Mouse (Mus musculus): ENCODE results near the gene 2310061I04Rik. TPM values are rescaled to one million over a fixed set of nuclear protein-coding genes. Genes with fewer than 3 reads are reported as not detected.

The 2310061I04Rik gene
- polyA plus RNA-seq, 1 experiment from 2014 or later = 15.6 TPM

DNA sequence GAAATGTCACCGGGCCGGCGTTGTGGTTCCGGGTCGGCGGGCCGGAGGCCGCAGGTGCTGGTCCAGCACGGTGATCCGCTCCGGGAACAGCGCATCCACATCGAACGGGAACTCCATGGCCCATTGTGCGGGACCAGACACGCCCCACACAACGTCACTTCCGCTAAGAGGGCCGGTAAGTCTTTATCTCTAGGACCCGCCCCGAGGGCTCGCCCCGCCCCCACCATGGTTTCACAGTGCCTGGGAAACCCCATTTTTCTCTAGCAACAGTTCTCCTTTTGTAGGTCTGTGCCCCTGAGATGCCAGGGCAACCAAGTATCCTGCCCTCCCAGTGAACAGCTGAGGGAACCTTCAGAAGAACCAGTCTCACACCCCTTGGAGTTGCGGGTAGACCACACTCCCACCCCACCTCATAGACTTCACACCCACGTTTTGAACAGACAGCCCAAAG lies 12.7 kb upstream of the 2310061I04Rik start, which contains the start of gene Atat1:
Gene Atat1 (minus strand): TSS at position 157 of the 451 bp plus-strand sequence.
- Histone ChIP-seq H3K36me3 (replicated peaks; ENCODE audit: insufficient read depth, low read length) (peaks cover 29% of the 10 kb centered on the region), H3K27me3 (ENCODE audit: insufficient read depth, low read length) (no peaks in the 10 kb centered on the region), H3K9ac (replicated peaks) (peak within 1 kb of the TSS; percentile 46), H3K27ac (ENCODE audit: low read depth) (peak within 1 kb of the TSS; percentile 84), H3K4me3 (ENCODE audit: low read depth, low read length) (peak within 1 kb of the TSS; percentile 62), H3K4me2 (ENCODE audit: low read depth, low read length) (peak within 1 kb of the TSS; percentile 72), H3K4me1 (ENCODE audit: insufficient read depth) (peaks cover 9% of the 10 kb centered on the region), H3K9me3 (ENCODE audit: low read length) (no peaks in the 10 kb centered on the region)
- WGBS (ENCODE audit: insufficient replicate concordance) = 2% methylated on average over 25 of the region's 25 CpGs
- DNase-seq (peak; percentile 99), ATAC-seq (peak; percentile 92)
- TF ChIP-seq EP300 (IDR thresholded peaks at IDR 0.05; ENCODE audit: low read depth) (no peak), CTCF (IDR thresholded peaks at IDR 0.05; ENCODE audit: low read depth) (no peak)

DNA sequence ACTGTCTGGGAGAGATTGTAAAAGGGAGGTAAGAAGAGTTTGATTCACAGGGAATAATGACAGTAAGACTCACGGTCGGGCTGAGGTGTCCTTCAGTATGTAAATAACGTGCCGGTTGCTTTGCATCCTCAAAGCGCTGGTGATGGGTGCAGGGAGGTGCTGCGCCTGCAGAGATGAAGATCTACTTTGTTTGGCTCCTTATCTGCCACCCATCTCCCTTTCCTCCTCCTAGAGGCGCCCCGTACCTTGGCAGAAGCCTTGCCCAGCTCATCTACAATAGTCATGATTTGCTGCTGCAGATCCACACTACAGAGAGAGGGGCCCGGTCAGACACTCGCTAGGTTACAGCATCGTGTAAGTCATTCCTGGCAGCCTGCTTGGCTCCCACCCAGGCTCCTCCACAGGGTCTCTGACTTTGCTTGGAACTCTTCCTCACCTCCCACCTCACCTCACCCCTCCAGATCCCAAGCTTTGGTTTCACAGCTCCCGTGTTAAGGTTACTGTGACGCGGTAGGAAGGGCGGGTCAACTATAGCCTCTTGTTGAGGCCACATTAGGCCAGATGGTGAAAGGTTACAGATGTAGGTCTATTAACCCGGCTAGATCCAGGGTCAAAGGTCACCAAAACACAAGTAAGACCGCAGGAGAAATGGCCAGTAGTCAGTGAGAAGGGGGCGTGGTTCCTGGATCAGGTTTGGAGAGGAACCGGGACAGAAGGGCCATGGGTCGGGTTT lies 12.1 kb upstream of the 2310061I04Rik start:
- Histone ChIP-seq H3K27ac (ENCODE audit: low read depth) (peak overlapping the region; percentile 84), H3K27me3 (ENCODE audit: insufficient read depth, low read length) (no peaks in the 10 kb centered on the region), H3K4me3 (ENCODE audit: low read depth, low read length) (peak overlapping the region; percentile 62), H3K4me2 (ENCODE audit: low read depth, low read length) (peak overlapping the region; percentile 72), H3K36me3 (replicated peaks; ENCODE audit: insufficient read depth, low read length) (peaks cover 28% of the 10 kb centered on the region), H3K4me1 (ENCODE audit: insufficient read depth) (peaks cover 9% of the 10 kb centered on the region), H3K9ac (replicated peaks) (peak overlapping the region; percentile 46), H3K9me3 (ENCODE audit: low read length) (no peaks in the 10 kb centered on the region)
- 22% methylated on average over 20 of the region's 20 CpGs for WGBS (ENCODE audit: insufficient replicate concordance)
- TF ChIP-seq CTCF (IDR thresholded peaks at IDR 0.05; ENCODE audit: low read depth) = no peak
- no peak; the same call in 1 of the 2 replicates for TF ChIP-seq EP300 (IDR thresholded peaks at IDR 0.05; ENCODE audit: low read depth)
- ATAC-seq = peak; percentile 83
- no peak for DNase-seq

DNA sequence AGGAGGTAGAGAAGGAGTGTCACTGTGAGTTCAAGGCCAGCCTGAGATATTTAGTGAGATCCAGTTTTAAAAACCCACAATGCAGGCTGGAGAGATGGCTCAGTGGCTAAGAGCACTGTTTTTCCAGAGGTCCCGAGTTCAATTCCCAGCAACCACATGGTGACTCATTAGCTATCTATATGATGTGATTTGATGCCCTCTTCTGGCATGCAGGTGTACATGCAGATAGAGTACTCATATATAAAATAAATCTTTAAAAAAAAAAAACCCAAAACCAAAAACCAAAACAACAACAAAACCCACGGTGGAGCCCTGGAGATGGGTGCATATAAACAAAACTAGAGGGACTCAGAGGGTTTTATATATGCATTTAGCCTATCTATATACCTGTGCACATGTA lies 10.4 kb upstream of the 2310061I04Rik start:
- TF ChIP-seq CTCF (IDR thresholded peaks at IDR 0.05; ENCODE audit: low read depth) = peak; percentile 50
- no peak for TF ChIP-seq EP300 (IDR thresholded peaks at IDR 0.05; ENCODE audit: low read depth)
- Histone ChIP-seq H3K36me3 (replicated peaks; ENCODE audit: insufficient read depth, low read length) (peaks cover 16% of the 10 kb centered on the region), H3K4me2 (ENCODE audit: low read depth, low read length) (no peak overlapping the region), H3K27me3 (ENCODE audit: insufficient read depth, low read length) (no peaks in the 10 kb centered on the region), H3K27ac (ENCODE audit: low read depth) (no peak overlapping the region), H3K9me3 (ENCODE audit: low read length) (no peaks in the 10 kb centered on the region), H3K4me1 (ENCODE audit: insufficient read depth) (peaks cover 9% of the 10 kb centered on the region), H3K9ac (replicated peaks) (no peak overlapping the region), H3K4me3 (ENCODE audit: low read depth, low read length) (no peak overlapping the region)
- WGBS (ENCODE audit: insufficient replicate concordance) = 53% methylated on average over 2 of the region's 2 CpGs
- DNase-seq (no peak), ATAC-seq (no peak)

DNA sequence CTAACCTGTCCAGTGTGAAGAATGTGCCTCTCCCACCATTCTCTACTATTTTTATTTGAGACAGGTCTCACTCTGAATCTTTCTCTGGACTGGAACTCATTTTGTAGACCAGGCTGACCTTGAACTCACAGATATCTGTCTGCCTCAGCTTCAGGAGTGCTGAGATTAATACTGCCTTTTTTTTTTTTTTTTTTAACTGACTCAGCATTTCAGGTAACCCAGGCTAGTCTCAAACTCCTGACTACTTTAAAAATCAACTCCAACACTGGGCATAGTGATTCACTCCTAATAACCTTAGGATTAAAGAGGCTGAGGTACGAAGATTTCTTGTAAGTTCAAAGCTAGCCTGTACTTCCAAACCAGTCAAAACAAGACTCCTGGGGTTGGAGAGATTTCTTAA lies 8.4 kb upstream of the 2310061I04Rik start:
- TF ChIP-seq EP300 (IDR thresholded peaks at IDR 0.05; ENCODE audit: low read depth) (no peak), CTCF (IDR thresholded peaks at IDR 0.05; ENCODE audit: low read depth) (no peak)
- ATAC-seq (no peak), DNase-seq (no peak)
- Histone ChIP-seq H3K27me3 (ENCODE audit: insufficient read depth, low read length) (no peaks in the 10 kb centered on the region), H3K4me2 (ENCODE audit: low read depth, low read length) (no peak overlapping the region), H3K4me3 (ENCODE audit: low read depth, low read length) (no peak overlapping the region), H3K9ac (replicated peaks) (no peak overlapping the region), H3K36me3 (replicated peaks; ENCODE audit: insufficient read depth, low read length) (peaks cover 4% of the 10 kb centered on the region), H3K4me1 (ENCODE audit: insufficient read depth) (peaks cover 9% of the 10 kb centered on the region), H3K9me3 (ENCODE audit: low read length) (no peaks in the 10 kb centered on the region), H3K27ac (ENCODE audit: low read depth) (no peak overlapping the region)
- 86% methylated on average over 1 of the region's 1 CpGs for WGBS (ENCODE audit: insufficient replicate concordance)

DNA sequence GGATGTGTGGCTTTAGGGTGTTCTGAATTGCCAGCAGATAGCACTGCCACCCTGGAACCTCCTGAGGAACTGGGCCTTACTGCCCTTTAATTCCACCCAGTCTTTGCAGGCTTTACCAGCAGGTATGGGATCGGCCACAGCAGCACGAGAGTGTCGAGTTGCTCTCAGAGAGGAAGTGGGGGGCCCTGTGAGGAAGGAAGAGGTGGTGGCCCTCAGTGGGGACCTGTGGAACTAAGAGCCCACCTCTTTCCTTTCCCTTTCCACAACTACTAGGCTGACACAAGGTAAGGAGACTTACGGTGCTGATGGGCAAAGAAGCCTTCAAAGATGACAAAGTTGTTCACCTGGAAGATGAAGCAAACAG lies 6.7 kb upstream of the 2310061I04Rik start:
- Histone ChIP-seq H3K9ac (replicated peaks) (no peak overlapping the region), H3K9me3 (ENCODE audit: low read length) (no peaks in the 10 kb centered on the region), H3K27ac (ENCODE audit: low read depth) (0 out of 2 replicates have a peak overlapping the region, but pooled peaks have one; percentile 8), H3K4me2 (ENCODE audit: low read depth, low read length) (no peak overlapping the region), H3K4me1 (ENCODE audit: insufficient read depth) (peaks cover under 1% of the 10 kb centered on the region; the same call in 1 of the 2 replicates), H3K27me3 (ENCODE audit: insufficient read depth, low read length) (no peaks in the 10 kb centered on the region), H3K4me3 (ENCODE audit: low read depth, low read length) (no peak overlapping the region), H3K36me3 (replicated peaks; ENCODE audit: insufficient read depth, low read length) (peaks cover 4% of the 10 kb centered on the region)
- ATAC-seq (no peak), DNase-seq (no peak)
- 37% methylated on average over 4 of the region's 4 CpGs for WGBS (ENCODE audit: insufficient replicate concordance)
- TF ChIP-seq CTCF (IDR thresholded peaks at IDR 0.05; ENCODE audit: low read depth) (no peak), EP300 (IDR thresholded peaks at IDR 0.05; ENCODE audit: low read depth) (no peak)

DNA sequence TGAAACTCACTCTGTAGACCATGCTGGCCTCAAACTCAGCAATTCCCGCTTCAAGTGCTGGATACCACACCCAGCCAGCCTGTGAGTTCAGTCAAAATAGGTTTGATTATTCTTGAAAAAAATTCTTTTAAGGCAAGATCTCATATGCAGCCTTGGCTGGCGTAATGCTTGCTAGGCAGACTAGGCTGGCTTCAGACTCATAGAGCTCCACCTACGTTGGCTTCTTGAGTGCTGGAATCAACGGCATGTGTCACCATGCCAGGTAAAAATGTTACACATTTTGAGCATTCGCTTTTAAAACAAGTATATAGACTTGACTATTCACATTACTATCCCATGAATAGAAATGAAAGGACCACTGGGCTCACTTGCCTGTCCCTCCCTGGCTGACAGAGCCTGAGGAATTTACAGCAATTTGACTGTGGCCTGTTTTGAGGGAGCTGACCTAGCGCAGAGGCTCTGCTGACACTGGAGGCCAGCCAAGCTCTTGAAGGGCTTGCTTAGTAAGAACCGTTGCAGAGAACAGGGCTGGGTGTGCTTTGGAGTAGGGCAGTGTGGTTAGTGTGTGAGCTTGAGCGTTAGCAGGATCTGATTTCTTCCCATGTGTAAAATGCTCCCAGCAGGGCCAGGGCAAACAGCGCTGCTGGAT lies 6.2 kb upstream of the 2310061I04Rik start:
- ATAC-seq (no peak), DNase-seq (no peak)
- Histone ChIP-seq H3K27me3 (ENCODE audit: insufficient read depth, low read length) (no peaks in the 10 kb centered on the region), H3K9ac (replicated peaks) (no peak overlapping the region), H3K4me3 (ENCODE audit: low read depth, low read length) (no peak overlapping the region), H3K9me3 (ENCODE audit: low read length) (no peaks in the 10 kb centered on the region), H3K27ac (ENCODE audit: low read depth) (0 out of 2 replicates have a peak overlapping the region, but pooled peaks have one; percentile 8), H3K4me1 (ENCODE audit: insufficient read depth) (no peaks in the 10 kb centered on the region), H3K4me2 (ENCODE audit: low read depth, low read length) (no peak overlapping the region), H3K36me3 (replicated peaks; ENCODE audit: insufficient read depth, low read length) (peaks cover 4% of the 10 kb centered on the region)
- 73% methylated on average over 9 of the region's 9 CpGs for WGBS (ENCODE audit: insufficient replicate concordance)
- no peak for TF ChIP-seq CTCF (IDR thresholded peaks at IDR 0.05; ENCODE audit: low read depth)

Measured in liver, postnatal 0 days (tissue).